Mouse (Mus musculus) kidney, embryonic 14.5 days (tissue): Measurements from ENCODE around the gene Nufip1. TPM values are rescaled to one million over a fixed set of nuclear protein-coding genes. Genes with fewer than 3 reads are reported as not detected.

Experiments used
- ATAC-seq: fragments of 200-750 bp; cut with Nextera tagmentation; 2 replicates; pipeline ENCODE4 v1.8.0; 2017; ENCODE audit warnings: moderate number of reproducible peaks, mild to moderate bottlenecking, moderate TSS enrichment, moderate library complexity; ENCODE audit not compliant: low FRiP score, low TSS enrichment
- H3K27ac ChIP-seq: fragments of 300-500 bp; sonication (generic); 2 replicates; pipeline ENCODE4 v1.5.1; 2014; ENCODE audit warnings: low read depth, mild to moderate bottlenecking, low read length, moderate library complexity, mixed read lengths
- H3K27me3 ChIP-seq: fragments of 300-500 bp; sonication (generic); 2 replicates; pipeline ENCODE4 v1.6.1; 2014; ENCODE audit warnings: mild to moderate bottlenecking, low read length; ENCODE audit not compliant: control insufficient read depth, insufficient read depth
- H3K36me3 ChIP-seq: fragments of 300-500 bp; sonication (generic); 2 replicates; pipeline ENCODE4 v1.6.1; 2014; ENCODE audit warnings: low read length, mixed read lengths; ENCODE audit not compliant: control insufficient read depth, insufficient read depth
- H3K4me1 ChIP-seq: fragments of 300-500 bp; sonication (generic); 2 replicates; pipeline ENCODE4 v1.6.1; 2014; ENCODE audit warnings: low read length, mixed read lengths; ENCODE audit not compliant: control insufficient read depth, insufficient read depth
- H3K4me2 ChIP-seq: fragments of 300-500 bp; sonication (generic); replicated peaks from 2 replicates; pipeline ENCODE4 v1.6.1; 2014; ENCODE audit warnings: low read depth, mild to moderate bottlenecking, low read length
- H3K4me3 ChIP-seq: fragments of 300-500 bp; sonication (generic); 2 replicates; pipeline ENCODE4 v1.5.1; 2014; ENCODE audit warnings: mild to moderate bottlenecking, low read length
- H3K9ac ChIP-seq: fragments of 300-500 bp; sonication (generic); 2 replicates; pipeline ENCODE4 v1.6.1; 2014; ENCODE audit warnings: low read depth, mild to moderate bottlenecking, low read length, moderate library complexity
- H3K9me3 ChIP-seq: fragments of 300-500 bp; sonication (generic); 2 replicates; pipeline ENCODE4 v1.6.1; 2016; ENCODE audit warnings: low read length; ENCODE audit not compliant: control insufficient read depth
- WGBS: fragments of 180-500 bp; shearing (Covaris S2); extraction: QIAGEN DNeasy Blood & Tissue Kit; methylation state at CpG from one replicate; pipeline ENCODE4 v1.1.7; 2014; 5-methylcytosine and 5-hydroxymethylcytosine counted together
- polyA plus RNA-seq: library from polyadenylated mRNA; unstranded; fragments of >200 nt; fragmentation: Nextera tagmentation; extraction: Ambion mirVana; gene quantifications from 2 replicates; pipeline ENCODE4 v1.2.1, GENCODE M21; 2014

The Nufip1 gene
- polyA plus RNA-seq, 1 experiment from 2014 or later: 17.7 TPM

GRCm38 (mm10) chr14:76121901-76122662 lies 11.4 kb downstream of the Nufip1 start:
- Histone ChIP-seq H3K9ac (no peak overlapping the region), H3K27me3 (no peaks in the 10 kb centered on the region), H3K4me1 (no peaks in the 10 kb centered on the region), H3K27ac (no peak overlapping the region), H3K36me3 (peaks cover 68% of the 10 kb centered on the region), H3K4me2 (no peak overlapping the region), H3K4me3 (no peak overlapping the region), H3K9me3 (no peaks in the 10 kb centered on the region)
- no peak for ATAC-seq
- 67% methylated on average over 6 of the region's 6 CpGs for WGBS

GRCm38 (mm10) chr14:76122663-76123058 lies 12.0 kb downstream of the Nufip1 start:
- Histone ChIP-seq H3K9me3 (no peaks in the 10 kb centered on the region), H3K27me3 (no peaks in the 10 kb centered on the region), H3K4me2 (no peak overlapping the region), H3K4me1 (no peaks in the 10 kb centered on the region), H3K36me3 (peaks cover 69% of the 10 kb centered on the region), H3K27ac (no peak overlapping the region), H3K4me3 (no peak overlapping the region), H3K9ac (no peak overlapping the region)
- no peak for ATAC-seq
- 89% methylated on average over 8 of the region's 8 CpGs for WGBS

GRCm38 (mm10) chr14:76127311-76127710 lies 16.6 kb downstream of the Nufip1 start:
- Histone ChIP-seq H3K36me3 (peaks cover 85% of the 10 kb centered on the region), H3K9ac (no peak overlapping the region), H3K27ac (no peak overlapping the region), H3K4me2 (no peak overlapping the region), H3K4me1 (no peaks in the 10 kb centered on the region), H3K27me3 (no peaks in the 10 kb centered on the region), H3K4me3 (no peak overlapping the region), H3K9me3 (no peaks in the 10 kb centered on the region)
- no peak for ATAC-seq
- 91% methylated on average over 3 of the region's 3 CpGs for WGBS

- no peak overlapping the region for H3K4me3 ChIP-seq
- H3K9ac ChIP-seq: no peak overlapping the region
- ATAC-seq: no peak
- H3K4me2 ChIP-seq: no peak overlapping the region
- 73% methylated on average over 4 of the region's 4 CpGs for WGBS
- H3K9me3 ChIP-seq: no peaks in the 10 kb centered on the region
- no peaks in the 10 kb centered on the region for H3K27me3 ChIP-seq
- no peaks in the 10 kb centered on the region for H3K4me1 ChIP-seq
- H3K27ac ChIP-seq: no peak overlapping the region
- peaks cover 91% of the 10 kb centered on the region for H3K36me3 ChIP-seq
These were observed 17.5 kb downstream of the Nufip1 start for GRCm38 (mm10) chr14:76128174-76128573.

GRCm38 (mm10) chr14:76134975-76135374 lies 24.3 kb downstream of the Nufip1 start:
- Histone ChIP-seq H3K27ac (no peak overlapping the region), H3K27me3 (no peaks in the 10 kb centered on the region), H3K4me1 (no peaks in the 10 kb centered on the region), H3K4me2 (no peak overlapping the region), H3K9ac (no peak overlapping the region), H3K4me3 (no peak overlapping the region), H3K9me3 (no peaks in the 10 kb centered on the region), H3K36me3 (peaks cover 56% of the 10 kb centered on the region)
- 94% methylated on average over 4 of the region's 4 CpGs for WGBS
- no peak for ATAC-seq

GRCm38 (mm10) chr14:76145248-76145647 lies 34.6 kb downstream of the Nufip1 start:
- Histone ChIP-seq H3K4me3 (no peak overlapping the region), H3K36me3 (no peaks in the 10 kb centered on the region), H3K27ac (no peak overlapping the region), H3K9me3 (no peaks in the 10 kb centered on the region), H3K9ac (no peak overlapping the region), H3K4me2 (no peak overlapping the region), H3K27me3 (no peaks in the 10 kb centered on the region), H3K4me1 (0 out of 2 replicates have a peak, but pooled peaks cover 4% of the 10 kb centered on the region)
- 86% methylated on average over 1 of the region's 1 CpGs for WGBS
- ATAC-seq: no peak

- Histone ChIP-seq H3K4me1 (0 out of 2 replicates have a peak, but pooled peaks cover 4% of the 10 kb centered on the region), H3K9ac (no peak overlapping the region), H3K9me3 (no peaks in the 10 kb centered on the region), H3K27me3 (no peaks in the 10 kb centered on the region), H3K36me3 (no peaks in the 10 kb centered on the region), H3K27ac (no peak overlapping the region), H3K4me2 (no peak overlapping the region), H3K4me3 (no peak overlapping the region)
- 76% methylated on average over 7 of the region's 7 CpGs for WGBS
- ATAC-seq: no peak
These were observed 35.2 kb downstream of the Nufip1 start for GRCm38 (mm10) chr14:76145868-76146267.

GRCm38 (mm10) chr14:76147061-76147460 lies 36.4 kb downstream of the Nufip1 start:
- no peak for ATAC-seq
- 51% methylated on average over 6 of the region's 6 CpGs for WGBS
- H3K27me3 ChIP-seq: no peaks in the 10 kb centered on the region
- H3K9ac ChIP-seq: no peak overlapping the region
- no peaks in the 10 kb centered on the region for H3K9me3 ChIP-seq
- 0 out of 2 replicates have a peak, but pooled peaks cover 4% of the 10 kb centered on the region for H3K4me1 ChIP-seq
- H3K4me3 ChIP-seq: no peak overlapping the region
- H3K36me3 ChIP-seq: no peaks in the 10 kb centered on the region
- H3K27ac ChIP-seq: no peak overlapping the region
- H3K4me2 ChIP-seq: no peak overlapping the region

GRCm38 (mm10) chr14:76148294-76148693 lies 37.6 kb downstream of the Nufip1 start:
- no peak overlapping the region for H3K27ac ChIP-seq
- 0 out of 2 replicates have a peak, but pooled peaks cover 4% of the 10 kb centered on the region for H3K4me1 ChIP-seq
- 81% methylated on average over 10 of the region's 10 CpGs for WGBS
- no peaks in the 10 kb centered on the region for H3K36me3 ChIP-seq
- no peaks in the 10 kb centered on the region for H3K27me3 ChIP-seq
- no peak for ATAC-seq
- H3K9me3 ChIP-seq: no peaks in the 10 kb centered on the region
- H3K4me3 ChIP-seq: no peak overlapping the region
- H3K4me2 ChIP-seq: no peak overlapping the region
- H3K9ac ChIP-seq: no peak overlapping the region
